Mouse (Mus musculus) monocyte, adult 2 months (primary cell): ENCODE data around the gene Emg1.

Source experiments
- DNase-seq, 2 experiments: peaks; one replicate each; pipeline ENCODE4 v3.0.0; 2022; ENCODE audit warnings: low spot score in 2 of 2, low read depth in 1 of 2

Emg1 gene

DNA sequence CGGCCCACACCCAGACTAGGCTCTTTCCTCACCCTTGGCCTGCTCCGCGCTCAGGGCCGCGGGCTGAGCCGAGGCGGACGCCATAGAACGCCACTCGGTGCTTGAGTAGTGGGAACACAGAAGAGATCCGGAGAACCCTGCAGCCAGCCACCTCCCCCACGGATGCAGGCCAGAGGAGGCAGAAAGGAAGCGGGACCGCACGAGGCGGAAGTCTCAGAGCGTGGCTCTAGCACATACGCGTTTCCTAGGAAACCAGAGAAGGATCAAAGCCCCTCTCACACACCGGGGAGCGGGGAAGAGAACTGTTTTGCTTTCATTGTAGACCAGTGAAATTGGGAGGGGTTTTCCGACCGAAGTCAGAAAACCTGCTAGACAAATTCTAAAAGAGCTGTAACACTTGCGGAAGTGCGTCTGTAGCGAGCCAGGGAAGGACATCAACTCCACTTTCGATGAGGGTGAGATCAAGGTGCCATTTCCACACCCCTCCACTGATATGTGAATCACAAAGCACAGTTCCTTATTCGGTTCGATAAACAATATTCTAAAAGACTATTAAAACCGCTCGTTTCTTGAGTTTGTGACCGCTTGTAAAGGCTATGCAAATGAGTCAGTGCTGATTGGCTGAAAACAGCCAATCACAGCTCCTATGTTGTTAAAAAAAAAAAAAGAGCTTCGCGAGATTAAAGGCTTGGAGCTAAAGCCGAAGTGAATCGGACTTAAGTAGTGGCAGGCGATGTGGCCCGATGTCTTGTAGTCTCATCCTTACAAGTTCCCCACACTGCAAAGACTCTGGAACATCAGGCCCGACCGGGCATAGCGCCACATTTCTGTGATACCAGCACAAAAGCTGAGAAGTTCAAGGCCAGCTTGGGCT lies 29.1 kb upstream of the Emg1 start, which contains the start of gene Grcc10:
Gene Grcc10 (minus strand): TSS at position 487 of the 874 bp plus-strand sequence.
- peak; percentile 82 to 83 for DNase-seq

DNA sequence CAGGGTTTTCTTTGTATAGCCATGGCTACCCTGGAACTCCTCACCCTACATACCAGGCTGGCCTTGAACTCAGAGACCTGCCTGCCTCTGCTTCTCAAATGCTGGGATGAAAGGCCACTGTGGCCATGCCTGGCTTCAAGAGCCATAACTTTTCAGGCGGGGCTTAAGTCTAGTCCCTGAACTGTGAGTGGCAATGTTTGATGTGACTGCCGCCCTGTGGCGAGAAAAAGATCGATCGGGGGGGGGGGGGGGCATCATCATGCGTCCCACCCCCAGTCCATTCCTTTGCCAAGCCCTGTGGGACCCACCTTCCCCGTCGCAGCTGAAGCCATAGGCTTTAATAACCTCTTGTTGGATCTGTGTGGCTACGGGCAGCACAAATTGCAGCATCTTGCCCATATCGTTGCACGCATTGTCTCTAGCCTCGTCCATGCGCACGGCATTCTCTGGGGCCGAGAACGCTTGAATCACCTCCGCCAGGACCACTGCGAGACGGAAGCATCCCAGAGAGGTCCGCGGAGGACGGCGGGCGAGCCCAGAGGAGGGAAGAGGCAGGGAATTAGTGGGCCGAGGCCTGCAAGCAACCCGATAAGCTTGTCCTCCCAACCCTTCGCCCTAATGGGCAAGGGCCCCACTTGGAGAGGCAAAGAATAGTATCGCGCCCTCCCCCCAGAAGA lies 28.4 kb upstream of the Emg1 start:
- DNase-seq: no peak

DNA sequence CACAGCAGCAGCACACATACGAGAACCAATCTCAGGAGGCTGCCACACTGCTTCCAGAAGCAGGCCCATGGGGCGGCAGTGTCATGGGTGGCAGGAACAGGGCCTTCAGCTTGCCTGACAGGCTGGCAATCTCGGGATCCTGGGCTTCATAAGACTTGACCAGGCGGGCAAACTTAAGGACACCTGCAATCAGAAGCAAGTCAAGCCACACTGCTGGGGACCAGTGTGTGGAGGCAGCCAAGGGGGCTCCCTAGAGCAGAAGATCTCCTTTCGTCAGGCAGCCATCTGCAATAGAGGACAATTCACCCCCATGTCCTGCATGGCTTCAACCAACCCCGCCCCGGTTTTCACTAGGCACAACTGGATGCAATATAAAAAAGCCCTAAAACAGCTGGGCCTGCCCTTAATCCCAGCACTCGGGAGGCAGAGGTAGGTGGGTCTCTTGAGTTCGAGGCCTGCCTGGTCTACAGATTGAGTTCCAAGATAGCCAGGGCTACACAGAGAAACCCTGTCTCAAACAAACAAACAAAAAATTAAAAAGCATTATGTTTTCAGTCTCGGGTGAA lies 27.3 kb upstream of the Emg1 start:
- DNase-seq: no peak

DNA sequence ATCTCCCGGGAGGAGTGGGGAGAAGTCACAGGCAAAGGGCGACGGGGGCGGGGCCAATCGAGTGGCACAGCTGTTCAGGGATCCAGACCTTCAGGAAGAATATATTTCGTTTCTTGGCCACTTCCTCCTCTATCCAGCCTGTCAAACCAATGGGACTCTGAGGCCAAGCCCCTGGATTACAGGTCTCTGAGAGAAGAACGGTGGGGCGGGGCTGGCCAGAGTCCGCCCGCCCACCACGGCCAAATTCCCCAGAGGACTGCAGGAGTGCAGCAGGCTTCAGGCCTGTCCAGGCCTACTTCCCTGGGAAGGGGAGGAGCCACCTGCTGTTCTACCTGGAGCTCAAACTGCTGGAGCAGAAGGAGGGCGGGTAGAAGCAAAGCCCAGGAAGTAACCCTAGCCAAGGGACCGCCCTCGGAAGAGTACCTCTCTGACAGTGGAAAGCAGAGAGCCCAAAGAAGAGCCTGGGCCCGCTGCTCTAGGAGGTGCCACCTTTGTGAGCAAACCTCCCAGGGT lies 26.6 kb upstream of the Emg1 start, which contains the start of gene Ptpn6:
Gene Ptpn6 (minus strand): TSS at position 204 of the 513 bp plus-strand sequence.
- no peak for DNase-seq

DNA sequence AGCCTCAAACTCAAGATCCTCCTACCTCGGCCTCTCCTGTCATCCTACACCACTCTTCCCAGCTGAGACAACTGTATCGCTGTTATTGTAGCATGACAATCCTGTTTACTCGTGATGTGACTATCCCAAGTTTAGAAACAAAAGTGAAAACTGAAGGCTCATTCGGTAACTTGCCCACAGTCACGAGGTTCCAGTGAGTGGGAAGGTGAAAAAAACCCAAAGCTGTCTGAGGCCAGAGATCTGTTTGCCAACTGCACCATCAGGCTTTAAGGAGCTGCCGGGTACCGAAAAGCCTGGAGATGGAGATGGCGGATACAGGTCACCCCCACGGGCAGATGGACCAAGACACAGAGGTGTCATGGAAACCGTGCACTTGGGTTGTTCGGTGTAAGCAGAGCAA lies 25.1 kb upstream of the Emg1 start:
- DNase-seq: no peak

DNA sequence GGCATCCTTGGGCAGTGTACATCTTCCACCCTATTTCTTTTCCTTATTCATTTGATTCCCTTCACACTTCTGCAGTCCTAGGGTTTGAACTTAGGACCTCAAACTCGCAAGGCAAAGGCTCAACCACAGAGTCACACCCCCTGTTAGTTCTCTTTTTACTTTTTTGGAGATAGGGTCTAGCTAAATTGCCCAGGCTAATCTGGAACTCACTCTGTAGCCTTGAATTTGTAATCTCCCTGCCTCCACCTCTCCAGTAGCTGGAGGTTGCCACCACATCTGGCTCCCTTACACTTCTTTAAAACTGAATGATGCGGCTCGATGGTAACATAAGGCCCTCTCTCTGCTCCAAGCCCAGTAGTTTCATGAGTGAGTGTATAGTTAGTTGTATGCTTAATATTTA lies 22.4 kb upstream of the Emg1 start:
- no peak for DNase-seq

DNA sequence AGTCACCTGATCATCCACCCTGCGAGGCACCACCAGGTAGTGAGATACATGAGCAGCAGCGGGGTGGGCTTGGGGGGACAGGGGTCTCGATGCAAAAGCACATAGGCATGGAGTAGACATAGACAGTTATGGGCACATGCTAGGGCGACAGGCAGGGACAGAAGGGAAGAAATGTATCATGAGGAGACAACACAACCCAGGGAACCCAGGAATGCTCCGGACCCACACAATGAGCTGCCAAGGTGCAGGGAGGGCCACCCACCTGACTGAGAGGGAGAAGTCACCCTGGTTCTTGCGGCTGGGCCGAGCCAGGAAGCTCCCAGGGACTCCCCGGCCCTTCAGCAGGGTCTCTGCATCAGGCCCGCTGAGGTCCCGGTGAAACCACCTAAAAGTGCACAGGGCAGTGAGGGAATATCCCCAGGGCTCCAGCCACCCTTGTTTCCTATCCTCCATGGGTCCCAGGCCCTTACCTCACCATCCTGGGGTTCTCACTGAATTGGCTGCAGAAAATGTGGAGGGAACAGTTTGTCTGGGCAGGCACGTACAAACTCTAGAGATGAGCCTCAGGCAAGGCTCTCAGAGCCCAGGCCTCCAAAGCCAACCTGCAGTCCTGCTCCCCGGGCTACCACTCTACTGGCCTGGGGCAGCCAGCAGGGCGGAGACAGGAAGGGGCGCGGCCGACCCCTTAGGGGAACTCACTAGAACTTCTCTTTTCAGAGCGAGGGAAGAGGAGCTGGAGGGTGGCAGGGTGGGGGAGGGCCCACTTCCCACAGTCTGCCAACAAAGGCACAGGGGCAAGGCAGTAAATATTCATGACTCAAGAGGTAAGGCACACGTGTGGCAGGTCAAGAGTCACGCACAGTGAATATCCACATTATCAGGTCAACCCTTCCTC lies 20.7 kb upstream of the Emg1 start:
- DNase-seq: peak; percentile 75 to 78

DNA sequence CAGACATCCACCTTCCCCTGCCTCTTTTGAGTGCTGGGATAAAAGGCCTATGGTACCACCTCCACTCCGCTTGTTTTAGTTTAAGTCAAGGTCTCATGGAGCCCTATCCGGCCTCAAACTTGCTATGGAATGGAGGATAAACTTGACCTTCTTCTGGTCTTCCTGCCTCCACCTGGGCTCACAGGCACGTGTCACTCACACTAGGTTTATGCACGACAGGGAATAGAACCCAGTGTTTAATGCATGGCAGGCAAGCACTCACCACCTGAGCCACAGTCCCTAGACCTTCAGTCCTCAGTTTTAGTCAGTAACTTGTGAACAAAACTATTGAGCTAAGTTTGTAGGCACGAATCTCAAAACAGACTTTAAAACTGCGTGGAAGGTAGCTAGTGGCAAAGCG lies 19.1 kb upstream of the Emg1 start:
- DNase-seq: no peak

DNA sequence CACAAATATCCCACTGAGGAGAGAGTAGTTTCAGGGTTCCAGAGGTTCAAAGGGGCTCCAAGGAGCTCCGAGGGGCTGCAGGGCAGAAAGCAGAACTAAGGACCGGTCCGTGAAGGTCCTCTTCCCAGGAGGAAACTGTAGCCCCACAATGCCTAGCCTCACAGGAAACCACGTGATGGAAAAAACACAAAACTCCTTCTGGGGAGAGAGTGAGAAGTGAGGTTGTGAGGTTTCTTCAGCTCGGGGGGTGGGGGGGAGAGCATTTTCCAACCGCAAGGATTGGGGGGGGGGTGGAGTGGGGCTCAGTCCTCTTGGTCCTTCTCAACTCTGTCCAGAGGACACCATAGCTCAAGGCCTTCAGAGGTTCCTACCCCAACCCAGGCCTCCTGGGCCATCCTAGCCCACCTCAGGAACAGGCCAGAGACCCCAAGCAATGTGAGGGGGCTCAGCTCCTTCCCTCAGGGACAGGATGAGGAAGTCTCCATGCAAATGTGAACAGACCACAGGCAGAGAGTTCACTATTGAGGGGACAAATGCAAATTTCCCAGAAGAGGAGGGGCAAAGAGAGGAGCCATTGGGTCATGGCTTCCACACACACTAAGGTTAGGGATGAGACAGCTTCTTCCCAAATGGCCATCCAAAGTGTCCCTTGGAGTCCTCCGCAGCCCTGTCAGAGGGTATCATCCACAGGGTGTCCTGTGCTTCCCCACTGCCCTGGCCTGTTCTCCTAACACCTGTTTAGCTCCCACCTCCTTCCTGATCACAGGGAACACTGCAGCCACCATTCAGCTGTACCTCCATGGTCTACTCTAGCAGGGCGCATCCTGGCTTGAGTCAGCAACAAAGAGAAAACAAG lies 18.1 kb upstream of the Emg1 start:
- peak in 1 of 2 experiments; percentile 47 for DNase-seq

DNA sequence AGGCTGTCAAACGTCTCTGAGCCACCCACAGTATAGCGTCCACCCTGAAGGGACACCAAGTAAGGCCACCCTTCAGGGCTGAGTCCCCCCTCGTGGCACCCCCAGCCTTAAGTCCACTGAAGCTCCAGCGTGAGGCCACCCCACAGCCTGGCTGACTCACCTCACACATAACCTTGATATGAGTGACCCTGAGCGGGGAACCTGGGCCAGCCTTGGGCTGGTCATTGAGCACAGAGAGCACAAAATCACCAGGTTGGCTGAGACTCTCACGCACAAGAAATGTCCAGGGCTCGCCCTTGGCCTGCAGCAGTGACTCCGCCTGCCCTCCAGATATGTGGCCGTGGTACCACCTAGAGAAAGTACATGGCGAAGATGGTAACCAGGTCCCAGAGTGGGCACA lies 16.6 kb upstream of the Emg1 start:
- no peak for DNase-seq

DNA sequence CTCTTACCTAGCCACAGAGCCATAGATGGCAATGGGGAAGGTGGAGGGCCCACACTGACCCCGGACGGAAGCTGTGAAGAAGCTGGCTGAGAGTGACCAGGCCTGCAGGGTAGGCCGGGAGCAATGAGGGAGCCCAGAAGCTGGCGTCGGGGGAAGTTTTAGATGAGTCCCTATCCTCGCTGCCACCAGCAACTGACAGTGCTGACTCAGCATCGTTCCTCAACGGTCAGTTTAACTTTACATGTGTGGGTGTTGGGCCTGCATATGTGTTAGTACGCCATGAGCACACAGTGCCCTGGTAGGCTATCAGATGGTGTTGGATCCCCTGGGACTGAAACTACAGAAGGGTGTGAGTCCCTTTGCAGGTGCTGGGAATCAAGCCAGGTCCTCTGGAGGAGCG lies 12.5 kb upstream of the Emg1 start:
- no peak for DNase-seq

DNA sequence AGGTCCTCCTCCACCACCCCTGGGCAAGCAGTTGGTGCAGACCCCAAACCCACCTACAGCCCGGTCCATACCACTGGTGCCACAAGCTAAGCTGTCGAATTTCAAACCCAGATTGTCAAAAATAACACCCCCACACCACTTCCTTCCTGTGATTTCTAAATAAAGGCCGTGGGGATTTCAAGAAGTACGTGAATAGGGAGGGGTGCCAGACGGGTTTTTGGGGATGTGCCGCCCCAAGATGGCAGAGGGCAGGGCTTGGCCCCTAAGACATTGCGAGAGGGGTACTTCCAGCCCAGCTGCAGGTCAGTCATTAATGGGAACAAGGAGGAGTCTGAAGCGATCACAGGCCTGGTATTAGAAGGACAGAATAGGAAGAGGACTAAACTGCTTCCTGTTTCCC lies 11.6 kb upstream of the Emg1 start:
- peak; percentile 61 to 72 for DNase-seq

DNA sequence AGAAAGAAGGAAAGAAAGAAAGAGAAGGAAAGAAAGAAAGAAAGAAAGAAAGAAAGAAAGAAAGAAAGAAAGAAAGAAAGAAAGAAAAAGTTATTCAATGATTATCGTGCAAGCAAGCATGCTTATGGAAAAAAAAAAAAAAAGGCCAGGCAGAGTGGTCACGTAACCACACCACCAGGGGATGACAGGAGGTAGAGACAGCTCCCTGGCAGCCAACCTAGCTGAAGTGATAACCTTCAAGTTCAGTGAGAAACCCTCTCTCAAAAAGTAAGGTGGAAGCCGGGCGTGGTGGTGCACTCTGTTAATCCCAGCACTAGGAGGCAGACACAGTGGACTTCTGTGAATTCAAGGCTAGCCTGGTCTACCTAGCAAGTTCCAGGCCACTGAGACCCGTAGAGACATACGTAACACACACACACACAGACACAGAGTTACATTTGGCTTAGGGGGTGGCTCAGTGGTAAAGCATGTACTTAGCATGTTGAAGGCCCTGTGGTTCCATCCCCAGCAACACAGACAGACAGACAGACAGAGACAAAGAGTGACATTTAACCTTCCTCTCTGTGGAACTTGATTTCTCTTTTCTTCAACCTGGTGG lies 11.0 kb upstream of the Emg1 start:
- DNase-seq: no peak

DNA sequence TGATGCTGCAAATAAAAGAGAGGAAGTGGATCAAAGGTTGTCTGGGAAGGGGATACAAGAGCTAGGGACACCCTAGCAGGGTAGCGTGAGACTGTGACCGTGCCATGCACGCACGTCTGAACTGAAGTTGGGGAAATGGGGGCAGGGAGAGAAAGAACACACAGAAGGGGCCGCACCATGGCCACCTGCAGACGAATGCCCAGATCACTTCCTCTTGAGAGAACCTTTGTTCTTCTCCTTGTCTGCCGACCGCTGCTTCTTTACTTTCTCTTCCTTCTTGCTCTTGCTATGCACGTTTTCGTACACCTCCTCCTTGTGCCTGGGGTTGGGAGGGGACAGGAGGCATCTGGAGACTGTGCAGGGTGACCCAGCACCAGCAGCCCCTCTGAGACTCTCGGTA lies 8.9 kb upstream of the Emg1 start:
- no peak for DNase-seq

DNA sequence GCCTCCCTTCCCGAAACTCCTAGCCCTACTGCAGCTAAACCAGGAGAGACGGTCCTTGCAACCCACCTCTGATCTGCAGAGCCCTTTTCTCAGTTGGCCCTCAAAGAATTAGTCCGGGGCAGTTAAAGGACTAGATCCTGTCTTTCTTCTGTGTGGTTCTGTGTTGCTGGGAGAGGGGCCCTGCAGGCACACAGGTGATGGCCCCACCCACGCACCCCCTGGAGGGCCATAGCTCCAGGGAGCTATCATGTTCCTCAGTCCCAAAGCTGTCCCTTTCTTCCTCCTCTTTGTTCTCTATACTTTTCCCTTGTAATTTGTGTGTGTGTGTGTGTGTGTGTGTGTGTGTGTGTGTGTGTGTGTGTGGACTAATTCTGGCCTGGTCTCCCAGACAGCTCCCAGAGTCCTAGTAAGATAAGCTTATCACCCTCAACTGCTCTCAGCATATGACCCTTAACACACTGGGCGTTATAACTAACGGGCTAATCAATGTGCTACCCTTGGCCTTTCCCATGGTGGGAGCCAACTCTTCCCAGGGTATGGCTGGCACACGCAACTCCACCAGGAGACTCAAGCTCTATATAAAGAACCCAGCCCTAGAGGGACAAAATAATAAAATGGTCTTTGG lies 7.5 kb upstream of the Emg1 start:
- no peak for DNase-seq

DNA sequence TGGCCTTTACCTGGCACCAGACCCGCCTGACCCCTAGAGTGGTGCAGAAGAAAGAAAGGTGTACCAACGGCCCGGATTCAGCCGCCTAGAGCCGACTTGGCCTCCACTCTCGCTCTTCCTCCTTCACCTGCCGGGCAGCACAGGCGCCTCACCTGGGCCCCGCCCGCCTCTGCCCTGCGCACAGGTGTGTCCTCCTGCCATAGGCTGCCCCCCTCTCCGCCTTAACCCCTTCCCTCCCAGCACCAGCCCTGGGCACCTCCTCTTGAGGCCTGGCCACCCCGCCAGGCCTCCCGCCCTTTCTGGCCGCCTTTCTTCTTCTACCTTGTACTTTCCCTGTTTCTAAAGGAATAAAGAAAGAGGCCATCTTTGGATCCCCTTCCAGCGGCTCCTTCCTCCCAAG lies 6.7 kb upstream of the Emg1 start:
- no peak for DNase-seq

DNA sequence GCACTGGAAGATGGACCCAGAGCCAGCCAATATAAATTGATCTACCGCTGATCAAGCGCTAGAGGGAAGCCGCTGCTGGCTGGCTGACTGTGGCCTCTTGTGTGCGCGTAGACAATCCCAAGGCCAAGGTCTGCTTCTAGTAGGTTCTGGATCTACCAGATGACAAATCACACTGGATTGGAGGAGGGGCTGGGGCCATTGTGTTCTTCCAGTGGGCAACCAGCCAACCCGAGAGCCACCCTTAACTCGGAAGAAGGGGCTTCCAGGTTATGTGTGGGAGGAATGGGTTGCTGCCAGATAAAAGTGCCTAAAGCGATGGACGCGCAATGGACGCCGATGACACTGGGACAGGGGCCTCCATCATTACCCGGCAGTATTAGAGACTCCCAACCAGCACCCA lies 6.0 kb upstream of the Emg1 start:
- no peak for DNase-seq

DNA sequence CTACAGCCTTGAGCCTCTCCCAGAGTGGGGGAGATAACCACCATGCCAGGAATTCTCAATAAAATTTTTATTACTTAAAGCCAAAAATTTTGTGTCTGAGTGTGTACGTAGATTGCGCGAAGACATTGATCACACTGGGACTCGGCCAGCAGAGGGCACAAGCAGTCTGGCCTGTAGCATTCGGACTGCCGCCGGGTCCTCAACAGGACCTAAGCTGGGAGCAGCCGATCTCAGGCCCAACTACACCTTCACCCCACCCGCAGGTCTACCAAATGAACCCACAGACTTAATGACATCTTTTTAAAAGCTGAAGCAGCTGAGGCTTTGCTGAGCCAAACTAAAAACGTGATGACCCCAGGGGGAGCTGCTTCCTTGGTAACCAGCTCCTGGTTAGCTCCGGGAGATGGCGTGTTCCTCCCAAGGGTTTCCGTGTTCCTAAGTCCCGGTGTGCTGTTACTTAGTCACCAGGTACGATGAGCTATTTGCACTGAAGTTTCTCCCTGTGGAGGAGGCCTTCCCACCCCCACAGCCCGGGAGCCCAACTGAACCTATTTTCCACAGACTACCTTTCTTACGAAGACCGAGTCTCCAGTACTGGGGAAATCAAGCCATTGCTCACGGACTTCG lies 5.0 kb upstream of the Emg1 start:
- DNase-seq: peak in 1 of 2 experiments; percentile 29

DNA sequence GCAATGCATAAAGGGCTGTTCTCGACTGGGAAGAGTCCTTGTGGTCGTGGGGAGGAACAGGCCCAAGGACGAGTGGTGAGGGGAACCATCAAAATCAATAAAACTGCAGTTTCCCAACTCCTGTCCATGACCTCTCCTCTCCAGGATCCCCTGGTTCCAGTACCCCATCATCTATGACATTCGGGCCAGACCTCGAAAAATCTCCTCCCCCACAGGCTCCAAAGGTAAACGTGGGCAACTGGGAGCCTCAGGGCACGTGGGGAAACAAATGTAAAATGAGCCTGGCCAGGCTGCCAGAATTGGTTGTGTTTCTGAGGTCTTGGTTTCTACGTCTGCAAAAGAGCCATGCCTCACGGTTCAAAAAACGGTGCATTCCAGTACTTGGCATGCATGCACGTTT lies 940 bp upstream of the Emg1 start:
- DNase-seq: no peak
